Mouse (Mus musculus) intestine, postnatal 0 days (tissue): ENCODE measurements around the gene AA467197. TPM values are rescaled to one million over a fixed set of nuclear protein-coding genes. Genes with fewer than 3 reads are reported as not detected.
A peak's percentile ranks its signal among the peaks of the same experiment; 100 is the strongest.

Experiments used
- ATAC-seq: fragments of 200-750 bp; cut with Nextera tagmentation; 2 replicates; pipeline ENCODE4 v1.8.0; 2017; ENCODE audit warnings: mild to moderate bottlenecking, moderate TSS enrichment, moderate library complexity
- H3K27ac ChIP-seq: fragments of 300-500 bp; sonication (generic); 2 replicates; pipeline ENCODE4 v1.5.1; 2014; ENCODE audit warnings: mild to moderate bottlenecking, low read depth, low read length, moderate library complexity
- H3K27me3 ChIP-seq: fragments of 300-500 bp; sonication (generic); replicated peaks from 2 replicates; pipeline ENCODE4 v1.6.1; 2014; ENCODE audit warnings: low read length, mixed read lengths; ENCODE audit not compliant: control insufficient read depth, insufficient read depth
- H3K36me3 ChIP-seq: fragments of 300-500 bp; sonication (generic); 2 replicates; pipeline ENCODE4 v1.6.1; 2014; ENCODE audit warnings: mild to moderate bottlenecking, moderate library complexity; ENCODE audit not compliant: control insufficient read depth, insufficient read depth
- H3K4me1 ChIP-seq: fragments of 300-500 bp; sonication (generic); replicated peaks from 2 replicates; pipeline ENCODE4 v1.6.1; 2014; ENCODE audit warnings: antibody characterized with exemption, low read length, mixed read lengths; ENCODE audit not compliant: control insufficient read depth, insufficient read depth
- H3K4me2 ChIP-seq: fragments of 300-500 bp; sonication (generic); replicated peaks from 2 replicates; pipeline ENCODE4 v1.6.1; 2014; ENCODE audit warnings: low read depth, mild to moderate bottlenecking, moderate library complexity
- H3K4me3 ChIP-seq: fragments of 300-500 bp; sonication (generic); 2 replicates; pipeline ENCODE4 v1.5.1; 2014; ENCODE audit warnings: low read depth, low read length
- H3K9ac ChIP-seq: fragments of 300-500 bp; sonication (generic); 2 replicates; pipeline ENCODE4 v1.6.1; 2014; ENCODE audit warnings: mild to moderate bottlenecking, low read depth, low read length
- H3K9me3 ChIP-seq: fragments of 300-500 bp; sonication (generic); 2 replicates; pipeline ENCODE4 v1.6.1; 2016; ENCODE audit warnings: mixed run types; ENCODE audit not compliant: control insufficient read depth
- CTCF ChIP-seq: sonication (generic); IDR thresholded peaks from 2 replicates; pipeline ENCODE4 v1.5.1; 2016; ENCODE audit warnings: low read depth, mild to moderate bottlenecking, control low read depth, antibody characterized with exemption, moderate library complexity
- WGBS: fragments of 180-500 bp; shearing (Covaris S2); extraction: QIAGEN DNeasy Blood & Tissue Kit; methylation state at CpG from one replicate; pipeline ENCODE4 v1.1.7; 2014; 5-methylcytosine and 5-hydroxymethylcytosine counted together
- polyA plus RNA-seq: library from polyadenylated mRNA; unstranded; fragments of >200 nt; fragmentation: Nextera tagmentation; extraction: Ambion mirVana; gene quantifications from 2 replicates; pipeline ENCODE4 v1.2.1, GENCODE M21; 2015

The AA467197 gene
- polyA plus RNA-seq, result 31.7 and 38.4 TPM in 2 replicates

DNA sequence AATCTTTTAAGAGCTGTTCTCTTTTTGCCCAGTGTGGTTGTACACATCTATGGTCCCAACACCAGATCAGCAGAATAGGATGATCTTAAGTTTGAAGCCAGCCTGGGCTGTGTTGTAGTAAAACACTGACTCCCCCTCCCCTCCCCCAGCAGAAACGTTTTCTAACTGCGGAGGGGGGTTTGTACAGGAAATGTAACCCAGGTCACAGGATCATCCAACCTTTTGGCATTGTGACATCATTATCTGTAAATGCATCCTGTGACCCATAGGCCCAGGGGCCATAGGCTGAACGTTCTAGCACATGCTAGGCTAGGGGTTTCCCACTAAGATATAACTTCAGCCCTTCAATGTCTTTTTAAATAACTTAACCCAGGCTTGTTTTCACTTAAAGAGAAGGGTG, at the start of gene AA467197:
TSS of gene AA467197 (plus strand) at position 301 of the 400 bp plus-strand sequence.
- peak within 1 kb of the TSS; percentile 77 for H3K4me2 ChIP-seq
- TF ChIP-seq CTCF, result no peak
- no peaks in the 10 kb centered on the region; the same call in 1 of the 2 replicates for H3K4me1 ChIP-seq
- H3K9me3 ChIP-seq, result no peaks in the 10 kb centered on the region
- H3K27ac ChIP-seq, result no peak within 1 kb of the TSS
- peaks cover 19% of the 10 kb centered on the region for H3K36me3 ChIP-seq
- peak within 1 kb of the TSS; percentile 42; the same call in 1 of the 2 replicates for H3K9ac ChIP-seq
- 60% methylated on average over 3 of the region's 3 CpGs for WGBS
- H3K4me3 ChIP-seq, result peak within 1 kb of the TSS; percentile 43
- ATAC-seq, result no peak
- H3K27me3 ChIP-seq, result no peaks in the 10 kb centered on the region

DNA sequence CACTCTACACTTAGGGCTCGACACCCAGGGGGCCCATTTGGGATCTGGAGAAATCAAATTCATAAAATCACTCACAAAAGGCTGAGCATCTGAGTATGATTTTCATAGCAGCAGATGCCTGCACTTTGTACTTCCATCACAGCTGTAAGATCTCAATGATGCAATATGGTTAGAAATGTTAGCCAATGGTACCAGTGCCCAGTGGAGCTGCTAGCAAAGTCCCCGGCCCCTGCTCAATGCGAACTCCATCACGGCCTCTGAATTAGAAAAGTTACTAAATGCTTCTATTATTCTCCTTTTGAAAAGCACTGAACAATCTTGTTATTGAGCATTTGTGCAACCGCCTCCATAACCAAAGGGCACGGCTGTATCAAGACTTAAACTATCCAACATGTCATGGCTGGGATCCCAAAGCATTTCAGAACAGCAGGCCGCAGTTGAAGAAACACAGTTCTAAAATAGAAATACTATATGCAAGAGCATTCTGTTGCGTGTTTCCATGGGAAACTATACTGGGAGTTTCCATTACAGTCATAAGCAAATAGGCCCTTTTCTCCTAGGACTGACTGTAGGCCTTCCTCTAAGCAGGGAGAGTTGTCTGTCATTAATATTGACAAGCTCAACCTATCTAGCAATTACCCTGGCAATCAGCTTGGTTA, 48.8 kb upstream of the AA467197 start:
- no peak for ATAC-seq
- Histone ChIP-seq H3K9ac (no peak overlapping the region), H3K4me1 (no peaks in the 10 kb centered on the region), H3K4me3 (no peak overlapping the region), H3K4me2 (no peak overlapping the region), H3K27ac (no peak overlapping the region), H3K36me3 (no peaks in the 10 kb centered on the region), H3K27me3 (no peaks in the 10 kb centered on the region), H3K9me3 (no peaks in the 10 kb centered on the region)
- WGBS, result 86% methylated on average over 8 of the region's 8 CpGs
- TF ChIP-seq CTCF, result no peak

DNA sequence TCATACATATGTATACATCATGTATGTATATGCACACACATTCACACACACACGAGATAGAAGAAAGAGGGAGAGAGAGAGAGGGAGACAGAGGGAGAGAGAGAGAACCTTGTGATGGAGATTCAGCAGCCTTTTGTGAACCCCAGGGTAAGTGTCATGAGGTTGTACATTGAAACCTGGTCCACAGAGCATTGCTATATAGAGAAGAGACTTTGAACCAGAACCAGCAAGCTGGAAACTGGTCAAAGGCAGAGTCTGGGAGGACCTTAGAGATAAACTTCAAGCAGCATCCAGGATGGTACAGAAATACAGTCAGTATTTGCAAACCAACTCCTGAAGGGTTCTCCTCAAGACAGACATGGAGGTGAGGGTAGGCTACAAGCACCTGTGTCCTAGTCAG, 46.4 kb upstream of the AA467197 start:
- TF ChIP-seq CTCF, result no peak
- H3K9me3 ChIP-seq, result no peaks in the 10 kb centered on the region
- no peak overlapping the region for H3K4me2 ChIP-seq
- no peaks in the 10 kb centered on the region for H3K4me1 ChIP-seq
- no peaks in the 10 kb centered on the region for H3K36me3 ChIP-seq
- no peaks in the 10 kb centered on the region for H3K27me3 ChIP-seq
- no peak overlapping the region for H3K4me3 ChIP-seq
- 65% methylated on average over 1 of the region's 1 CpGs for WGBS
- no peak overlapping the region for H3K9ac ChIP-seq
- peak; percentile 64 for ATAC-seq
- peak overlapping the region; percentile 41; the same call in 1 of the 2 replicates for H3K27ac ChIP-seq

DNA sequence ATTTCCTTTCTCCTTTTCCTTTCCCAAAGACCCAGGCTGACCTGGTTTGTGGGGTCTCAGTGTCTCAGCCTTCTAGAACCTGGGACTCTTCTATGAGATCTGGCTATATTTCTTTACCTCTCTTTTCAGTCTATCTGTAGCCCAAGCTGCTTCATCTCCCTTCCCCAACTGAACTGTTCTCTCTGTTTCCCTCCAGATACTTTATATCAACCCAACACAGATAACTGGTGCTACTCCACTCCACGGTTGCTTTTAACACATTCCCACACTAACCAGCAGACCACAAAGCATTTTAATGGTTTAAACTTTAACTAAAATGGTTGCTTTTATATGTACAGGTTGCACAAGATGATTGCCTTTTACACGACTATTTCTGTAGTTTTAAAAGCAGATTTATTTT, 45.6 kb upstream of the AA467197 start:
- Histone ChIP-seq H3K27ac (0 out of 2 replicates have a peak overlapping the region, but pooled peaks have one; percentile 41), H3K9ac (no peak overlapping the region), H3K27me3 (no peaks in the 10 kb centered on the region), H3K4me3 (no peak overlapping the region), H3K9me3 (no peaks in the 10 kb centered on the region), H3K4me2 (no peak overlapping the region), H3K4me1 (no peaks in the 10 kb centered on the region), H3K36me3 (no peaks in the 10 kb centered on the region)
- ATAC-seq, result no peak
- no peak for TF ChIP-seq CTCF
- WGBS, result 25% methylated on average over 2 of the region's 2 CpGs

DNA sequence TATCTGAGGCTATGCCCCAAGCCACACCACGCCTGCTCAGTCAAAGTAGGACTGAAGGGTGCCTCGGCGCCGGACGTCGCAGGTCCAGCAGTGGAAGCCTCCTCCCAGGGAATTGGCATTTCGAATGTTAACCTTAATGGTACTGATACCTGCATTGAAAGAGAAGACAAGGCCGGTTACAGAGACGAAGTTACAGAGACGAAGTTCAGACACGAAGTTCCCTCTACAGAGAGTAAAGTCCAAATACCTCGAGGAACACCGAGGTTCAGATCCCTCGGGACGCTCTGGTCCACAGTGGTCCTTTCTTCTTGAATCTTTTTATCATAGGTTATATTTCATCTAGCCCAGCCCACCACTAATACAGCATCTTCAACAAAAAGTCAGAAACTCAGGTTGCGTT, 41.3 kb upstream of the AA467197 start:
- no peak for TF ChIP-seq CTCF
- Histone ChIP-seq H3K4me1 (no peaks in the 10 kb centered on the region), H3K36me3 (0 out of 2 replicates have a peak, but pooled peaks cover 3% of the 10 kb centered on the region), H3K9ac (no peak overlapping the region), H3K9me3 (no peaks in the 10 kb centered on the region), H3K27ac (no peak overlapping the region), H3K4me2 (no peak overlapping the region), H3K27me3 (no peaks in the 10 kb centered on the region), H3K4me3 (no peak overlapping the region)
- WGBS, result 89% methylated on average over 16 of the region's 16 CpGs
- ATAC-seq, result no peak

DNA sequence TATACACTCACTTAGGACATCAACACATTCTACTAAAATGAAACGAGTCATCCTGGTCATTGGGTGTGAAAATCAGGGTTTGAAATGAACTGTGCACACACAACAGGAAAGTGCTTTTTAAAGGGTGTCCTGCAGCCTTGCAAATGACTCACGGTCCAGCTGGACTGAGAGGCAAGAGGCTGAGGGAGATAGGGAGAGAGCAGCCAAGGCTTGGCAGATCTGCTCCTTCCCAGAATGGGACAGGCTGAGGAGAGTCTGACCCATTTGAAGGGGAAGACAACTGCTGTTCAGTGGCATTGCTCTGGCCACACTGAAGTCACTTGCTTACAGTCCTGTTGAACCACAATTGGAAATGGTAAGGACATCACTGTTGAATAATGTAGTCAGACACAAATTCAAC, 37.0 kb upstream of the AA467197 start:
- Histone ChIP-seq H3K9me3 (no peaks in the 10 kb centered on the region), H3K4me1 (no peaks in the 10 kb centered on the region), H3K27ac (no peak overlapping the region), H3K27me3 (no peaks in the 10 kb centered on the region), H3K4me2 (no peak overlapping the region), H3K36me3 (0 out of 2 replicates have a peak, but pooled peaks cover 3% of the 10 kb centered on the region), H3K4me3 (no peak overlapping the region), H3K9ac (no peak overlapping the region)
- no peak for TF ChIP-seq CTCF
- 71% methylated on average over 2 of the region's 2 CpGs for WGBS
- ATAC-seq, result no peak
